Mouse (Mus musculus): ENCODE measurements around the gene Plg. TPM values are rescaled to one million over a fixed set of nuclear protein-coding genes. Genes with fewer than 3 reads are reported as not detected.

Plg gene
- polyA plus RNA-seq (2011; ENCODE audit: insufficient read depth, insufficient read length, low replicate concordance, missing spikeins), result 1.2 and 4.0 TPM in 2 replicates

- Histone ChIP-seq H3K4me3 (replicated peaks; ENCODE audit: control insufficient read depth, low read depth, low read length) (no peak within 1 kb of the TSS), H3K27ac (ENCODE audit: control insufficient read depth, insufficient read depth, low read depth, low read length, poor library complexity) (no peak within 1 kb of the TSS), H3K4me1 (ENCODE audit: control insufficient read depth, insufficient read depth, low read length) (no peaks in the 10 kb centered on the region)
- WGBS, result 42% methylated on average over 11 of the region's 11 CpGs
- TF ChIP-seq POLR2A (IDR thresholded peaks at IDR 0.05; ENCODE audit: borderline replicate concordance, control insufficient read depth, low read depth, low read length), result no peak
- TF ChIP-seq CTCF (IDR thresholded peaks at IDR 0.05; ENCODE audit: control insufficient read depth, insufficient read depth, low read length), result no peak
Measured at GRCm38 (mm10) chr17:12377981-12378705, at the start of gene Plg. TSS of gene Plg (plus strand) at chr17:12378608.

GRCm38 (mm10) chr17:12335115-12335514 is 43.3 kb upstream of the Plg start:
- TF ChIP-seq CTCF (IDR thresholded peaks at IDR 0.05; ENCODE audit: control insufficient read depth, insufficient read depth, low read length), result no peak
- no peak for TF ChIP-seq POLR2A (IDR thresholded peaks at IDR 0.05; ENCODE audit: borderline replicate concordance, control insufficient read depth, low read depth, low read length)
- 73% methylated on average over 6 of the region's 6 CpGs for WGBS
- no peak overlapping the region for H3K4me3 ChIP-seq (replicated peaks; ENCODE audit: control insufficient read depth, low read depth, low read length)
- no peaks in the 10 kb centered on the region for H3K4me1 ChIP-seq (ENCODE audit: control insufficient read depth, insufficient read depth, low read length)
- H3K27ac ChIP-seq (ENCODE audit: control insufficient read depth, insufficient read depth, low read depth, low read length, poor library complexity), result no peak overlapping the region

DNA sequence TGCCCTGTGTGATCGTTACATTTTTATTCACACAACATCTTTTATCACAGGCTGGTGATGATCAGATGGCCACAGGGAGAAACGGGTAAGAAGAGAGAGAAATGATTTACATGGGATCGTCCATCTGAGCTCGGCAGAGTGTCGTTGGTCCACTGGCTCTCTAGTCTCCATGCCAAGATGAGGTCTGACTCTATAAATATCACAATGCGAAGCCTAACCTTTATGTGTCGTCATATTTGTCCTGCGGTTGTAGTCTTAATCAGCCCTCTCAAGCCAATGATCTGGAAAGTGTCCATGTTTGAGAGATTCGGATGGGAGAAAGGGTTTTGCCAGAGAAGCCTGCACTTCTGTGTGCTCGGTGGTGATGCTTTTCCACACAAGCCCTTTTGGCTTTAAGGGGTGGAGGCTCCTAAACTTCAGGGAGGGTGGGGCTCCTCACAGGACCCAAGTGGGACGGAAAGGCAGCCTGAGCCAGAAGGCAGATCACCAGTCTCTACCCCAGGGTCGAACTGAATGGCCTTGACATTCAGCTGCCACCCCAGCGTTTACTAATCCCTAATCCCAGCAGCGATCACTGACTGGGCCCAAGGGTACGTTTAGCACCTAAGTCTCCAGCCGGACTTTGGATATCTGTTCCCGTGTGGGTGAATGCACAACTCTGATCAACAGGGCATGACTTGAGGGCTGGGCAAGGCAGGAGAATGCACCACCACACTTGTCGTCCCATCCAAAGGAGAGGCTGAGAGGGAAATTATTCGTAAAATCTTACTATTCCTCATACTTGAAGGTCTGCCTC is 42.1 kb upstream of the Plg start:
- Histone ChIP-seq H3K27ac (ENCODE audit: control insufficient read depth, insufficient read depth, low read depth, low read length, poor library complexity) (no peak overlapping the region), H3K4me1 (ENCODE audit: control insufficient read depth, insufficient read depth, low read length) (no peaks in the 10 kb centered on the region), H3K4me3 (replicated peaks; ENCODE audit: control insufficient read depth, low read depth, low read length) (no peak overlapping the region)
- 80% methylated on average over 19 of the region's 19 CpGs for WGBS
- TF ChIP-seq POLR2A (IDR thresholded peaks at IDR 0.05; ENCODE audit: borderline replicate concordance, control insufficient read depth, low read depth, low read length) (no peak), CTCF (IDR thresholded peaks at IDR 0.05; ENCODE audit: control insufficient read depth, insufficient read depth, low read length) (no peak)

- Histone ChIP-seq H3K4me1 (ENCODE audit: control insufficient read depth, insufficient read depth, low read length) (no peaks in the 10 kb centered on the region), H3K4me3 (replicated peaks; ENCODE audit: control insufficient read depth, low read depth, low read length) (no peak overlapping the region), H3K27ac (ENCODE audit: control insufficient read depth, insufficient read depth, low read depth, low read length, poor library complexity) (no peak overlapping the region)
- TF ChIP-seq CTCF (IDR thresholded peaks at IDR 0.05; ENCODE audit: control insufficient read depth, insufficient read depth, low read length), result no peak
- no peak for TF ChIP-seq POLR2A (IDR thresholded peaks at IDR 0.05; ENCODE audit: borderline replicate concordance, control insufficient read depth, low read depth, low read length)
- 84% methylated on average over 4 of the region's 4 CpGs for WGBS
Measured at GRCm38 (mm10) chr17:12337156-12337555, 41.3 kb upstream of the Plg start.

- Histone ChIP-seq H3K4me3 (replicated peaks; ENCODE audit: control insufficient read depth, low read depth, low read length) (no peak overlapping the region), H3K4me1 (ENCODE audit: control insufficient read depth, insufficient read depth, low read length) (no peaks in the 10 kb centered on the region), H3K27ac (ENCODE audit: control insufficient read depth, insufficient read depth, low read depth, low read length, poor library complexity) (no peak overlapping the region)
- no peak for TF ChIP-seq POLR2A (IDR thresholded peaks at IDR 0.05; ENCODE audit: borderline replicate concordance, control insufficient read depth, low read depth, low read length)
- TF ChIP-seq CTCF (IDR thresholded peaks at IDR 0.05; ENCODE audit: control insufficient read depth, insufficient read depth, low read length), result no peak
- WGBS, result 84% methylated on average over 9 of the region's 9 CpGs
Measured at GRCm38 (mm10) chr17:12343702-12344376, 34.6 kb upstream of the Plg start.

DNA sequence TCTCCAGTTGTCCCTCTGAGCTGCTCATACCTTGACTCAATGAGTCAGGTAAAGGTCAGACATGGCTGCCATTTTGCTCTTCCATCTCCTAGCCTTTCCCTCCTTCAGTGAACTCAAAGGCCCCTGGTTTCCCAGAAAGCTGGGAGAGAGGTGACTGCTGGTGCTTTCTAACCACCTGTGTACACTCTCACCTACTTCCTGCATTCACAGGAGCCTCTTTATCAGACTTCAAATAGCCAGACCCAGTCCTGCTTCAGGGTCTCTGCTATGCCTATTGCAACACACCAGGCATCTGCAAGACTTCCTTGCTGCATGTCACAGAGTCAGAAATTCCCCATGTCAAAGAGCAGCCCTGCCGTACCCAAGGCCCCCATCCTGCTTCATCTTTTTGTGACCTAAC is 30.9 kb upstream of the Plg start:
- TF ChIP-seq POLR2A (IDR thresholded peaks at IDR 0.05; ENCODE audit: borderline replicate concordance, control insufficient read depth, low read depth, low read length), result no peak
- no peak overlapping the region for H3K4me3 ChIP-seq (replicated peaks; ENCODE audit: control insufficient read depth, low read depth, low read length)
- whole genome bisulfite sequencing, result 45% methylated on average over 1 of the region's 1 CpGs

GRCm38 (mm10) chr17:12351564-12351963 is 26.8 kb upstream of the Plg start:
- H3K4me3 ChIP-seq (replicated peaks; ENCODE audit: control insufficient read depth, low read depth, low read length), result no peak overlapping the region
- TF ChIP-seq POLR2A (IDR thresholded peaks at IDR 0.05; ENCODE audit: borderline replicate concordance, control insufficient read depth, low read depth, low read length) (no peak), CTCF (IDR thresholded peaks at IDR 0.05; ENCODE audit: control insufficient read depth, insufficient read depth, low read length) (no peak)
- H3K27ac ChIP-seq (ENCODE audit: control insufficient read depth, insufficient read depth, low read depth, low read length, poor library complexity), result no peak overlapping the region
- H3K4me1 ChIP-seq (ENCODE audit: control insufficient read depth, insufficient read depth, low read length), result no peaks in the 10 kb centered on the region; the same call in 1 of the 2 replicates
- WGBS, result 76% methylated on average over 6 of the region's 6 CpGs

More for the DNA sequence above, 30.9 kb upstream of the Plg start:
- H3K27ac ChIP-seq (ENCODE audit: control insufficient read depth, insufficient read depth, low read depth, low read length, poor library complexity), result no peak overlapping the region
- no peaks in the 10 kb centered on the region; the same call in 1 of the 2 replicates for H3K4me1 ChIP-seq (ENCODE audit: control insufficient read depth, insufficient read depth, low read length)

DNA sequence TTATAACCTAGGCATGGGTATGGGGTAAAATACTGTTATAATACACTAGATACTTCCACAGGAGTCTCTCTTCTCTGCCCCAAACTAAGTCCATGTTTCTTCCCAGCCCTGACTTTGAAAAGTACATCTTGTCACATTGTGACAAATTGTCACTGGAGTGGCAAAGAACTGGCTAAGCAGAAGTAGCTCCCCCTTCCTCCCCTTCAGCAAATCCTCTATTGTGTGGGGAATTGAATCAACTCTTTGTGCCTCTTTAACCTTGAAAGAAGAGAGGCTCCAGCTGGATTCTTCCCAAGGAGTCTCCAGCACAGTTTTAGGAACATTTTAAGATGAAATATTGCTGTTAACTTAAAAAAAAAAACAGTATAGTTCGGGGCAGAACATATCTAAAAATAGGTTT is 25.6 kb upstream of the Plg start:
- Histone ChIP-seq H3K27ac (ENCODE audit: control insufficient read depth, insufficient read depth, low read depth, low read length, poor library complexity) (no peak overlapping the region), H3K4me1 (ENCODE audit: control insufficient read depth, insufficient read depth, low read length) (no peaks in the 10 kb centered on the region; the same call in 1 of the 2 replicates), H3K4me3 (replicated peaks; ENCODE audit: control insufficient read depth, low read depth, low read length) (no peak overlapping the region)
- no peak for TF ChIP-seq CTCF (IDR thresholded peaks at IDR 0.05; ENCODE audit: control insufficient read depth, insufficient read depth, low read length)
- no peak for TF ChIP-seq POLR2A (IDR thresholded peaks at IDR 0.05; ENCODE audit: borderline replicate concordance, control insufficient read depth, low read depth, low read length)
- WGBS, result 27% methylated on average over 1 of the region's 1 CpGs

Measured in bone marrow, adult 2 months (tissue).